Mouse (Mus musculus): ENCODE results near the gene Chd4. TPM values are rescaled to one million over a fixed set of nuclear protein-coding genes. Genes with fewer than 3 reads are reported as not detected.

Gene Chd4
- total and polyA plus RNA-seq, 3 experiments: 93.0 to 232 (median 173) TPM

GRCm38 (mm10) chr6:125139747-125140146, 44.0 kb downstream of the Chd4 start:
- Histone ChIP-seq H3K4me1 (ENCODE audit: control insufficient read depth in 1 of 2, insufficient read depth in 2 of 2, low read length in 2 of 2) (peaks cover 0 to 6% of the 10 kb centered on the region in 2 experiments; a peak in 1 of 4 replicates), H3K9ac (ENCODE audit: control insufficient read depth, low read depth, low read length, poor library complexity, severe bottlenecking) (no peak overlapping the region), H3K9me3 (replicated peaks; ENCODE audit: insufficient read depth, low read length) (no peaks in the 10 kb centered on the region), H3K36me3 (ENCODE audit: control insufficient read depth in 1 of 2, insufficient read depth in 2 of 2, low read length in 2 of 2) (peaks cover 8 to 18% of the 10 kb centered on the region in 2 experiments; a peak in 3 of 4 replicates), H3K79me2 (ENCODE audit: control insufficient read depth, insufficient read depth, low read length, poor library complexity) (peaks cover 26% of the 10 kb centered on the region), H3K27ac (ENCODE audit: control insufficient read depth, low read depth, low read length) (no peak overlapping the region), H3K4me3 (ENCODE audit: control insufficient read depth in 1 of 2, insufficient read depth in 1 of 2, low read depth in 2 of 2, low read length in 2 of 2) (no peak overlapping the region), H3K27me3 (ENCODE audit: control insufficient read depth in 1 of 2, insufficient read depth in 2 of 2, low read length in 2 of 2) (no peaks in the 10 kb centered on the region)
- DNase-seq (ENCODE audit: low read depth, low spot score): no peak
- TF ChIP-seq ZNF384 (IDR thresholded peaks at IDR 0.05; ENCODE audit: low read depth, low read length): no peak
- TF ChIP-seq TCF12 (IDR thresholded peaks at IDR 0.05; ENCODE audit: low read depth, low read length): no peak
- no peak for TF ChIP-seq TAL1 (IDR thresholded peaks at IDR 0.05; ENCODE audit: low read length)
- no peak for TF ChIP-seq JUND (IDR thresholded peaks at IDR 0.05; ENCODE audit: low read depth, low read length)
- TF ChIP-seq GATA1 (IDR thresholded peaks at IDR 0.05; ENCODE audit: low read depth, low read length): no peak
- TF ChIP-seq USF1 (IDR thresholded peaks at IDR 0.05; ENCODE audit: low read depth, low read length): no peak
- TF ChIP-seq POLR2A (IDR thresholded peaks at IDR 0.05; ENCODE audit: control insufficient read depth in 1 of 2, insufficient read depth in 1 of 2, low read depth in 1 of 2, low read length in 2 of 2, poor library complexity in 1 of 2): no peak
- TF ChIP-seq USF2 (IDR thresholded peaks at IDR 0.05; ENCODE audit: borderline replicate concordance in 1 of 2, insufficient read depth in 1 of 2, low read depth in 1 of 2, low read length in 2 of 2): no peak
- TF ChIP-seq TBP (IDR thresholded peaks at IDR 0.05; ENCODE audit: low read depth, low read length): no peak
- no peak for TF ChIP-seq RAD21 (IDR thresholded peaks at IDR 0.05; ENCODE audit: low read depth, low read length)
- TF ChIP-seq MAFK (IDR thresholded peaks at IDR 0.05; ENCODE audit: borderline replicate concordance, low read depth, low read length): no peak
- TF ChIP-seq RCOR1 (IDR thresholded peaks at IDR 0.05; ENCODE audit: low read depth, low read length): no peak
- TF ChIP-seq MEF2A (IDR thresholded peaks at IDR 0.05; ENCODE audit: extremely low read depth, insufficient replicate concordance, low read depth, low read length, poor library complexity, severe bottlenecking): no peak
- no peak for TF ChIP-seq GABPA (IDR thresholded peaks at IDR 0.05; ENCODE audit: low read depth, low read length)
- TF ChIP-seq HCFC1 (IDR thresholded peaks at IDR 0.05; ENCODE audit: low read depth, low read length): no peak
- TF ChIP-seq CHD2 (IDR thresholded peaks at IDR 0.05; ENCODE audit: low read length): no peak
- TF ChIP-seq E2F4 (IDR thresholded peaks at IDR 0.05; ENCODE audit: borderline replicate concordance, low read depth, low read length): no peak

- H3K36me3 ChIP-seq (ENCODE audit: control insufficient read depth in 1 of 2, insufficient read depth in 2 of 2, low read length in 2 of 2): peaks cover 0 to 5% of the 10 kb centered on the region in 2 experiments; a peak in 2 of 4 replicates
- DNase-seq (ENCODE audit: low read depth, low spot score): no peak
- no peaks in the 10 kb centered on the region for H3K27me3 ChIP-seq (ENCODE audit: control insufficient read depth in 1 of 2, insufficient read depth in 2 of 2, low read length in 2 of 2)
- no peak overlapping the region for H3K9ac ChIP-seq (ENCODE audit: control insufficient read depth, low read depth, low read length, poor library complexity, severe bottlenecking)
- H3K27ac ChIP-seq (ENCODE audit: control insufficient read depth, low read depth, low read length): no peak overlapping the region
- H3K9me3 ChIP-seq (replicated peaks; ENCODE audit: insufficient read depth, low read length): no peaks in the 10 kb centered on the region
- peaks cover 9% of the 10 kb centered on the region for H3K79me2 ChIP-seq (ENCODE audit: control insufficient read depth, insufficient read depth, low read length, poor library complexity)
- no peak for TF ChIP-seq GABPA (IDR thresholded peaks at IDR 0.05; ENCODE audit: low read depth, low read length)
- no peak for TF ChIP-seq CHD2 (IDR thresholded peaks at IDR 0.05; ENCODE audit: low read length)
- no peak for TF ChIP-seq ZC3H11A (IDR thresholded peaks at IDR 0.05; ENCODE audit: low read depth, low read length)
- H3K4me1 ChIP-seq (ENCODE audit: control insufficient read depth in 1 of 2, insufficient read depth in 2 of 2, low read length in 2 of 2): 0 out of 4 replicates have a peak, but pooled peaks cover 0 to 10% of the 10 kb centered on the region in 2 experiments
- H3K4me3 ChIP-seq (ENCODE audit: control insufficient read depth in 1 of 2, insufficient read depth in 1 of 2, low read depth in 2 of 2, low read length in 2 of 2): no peak overlapping the region
Observed at GRCm38 (mm10) chr6:125142436-125142835, 46.7 kb downstream of the Chd4 start.
